Mouse (Mus musculus) embryonic facial prominence, embryonic 10.5 days (tissue): ENCODE results near the gene Nrarp. TPM values are rescaled to one million over a fixed set of nuclear protein-coding genes. Genes with fewer than 3 reads are reported as not detected.

Source experiments
- DNase-seq: peaks from one replicate; pipeline ENCODE4 v3.0.0-alpha.2; 2017; ENCODE audit warnings: low spot score
- H3K27ac ChIP-seq: fragments of 300-500 bp; sonication (generic); replicated peaks from 2 replicates; pipeline ENCODE4 v1.5.1; 2016; ENCODE audit warnings: mild to moderate bottlenecking
- H3K27me3 ChIP-seq: fragments of 300-500 bp; sonication (generic); replicated peaks from 2 replicates; pipeline ENCODE4 v1.6.1; 2016; ENCODE audit warnings: low read depth, mild to moderate bottlenecking; ENCODE audit not compliant: poor library complexity, severe bottlenecking
- H3K36me3 ChIP-seq: fragments of 300-500 bp; sonication (generic); replicated peaks from 2 replicates; pipeline ENCODE4 v1.6.1; 2016; ENCODE audit warnings: mild to moderate bottlenecking, moderate library complexity
- H3K4me1 ChIP-seq: fragments of 300-500 bp; sonication (generic); 2 replicates; pipeline ENCODE4 v1.6.1; 2016
- H3K4me3 ChIP-seq: fragments of 300-500 bp; sonication (generic); 2 replicates; pipeline ENCODE4 v1.5.1; 2016; ENCODE audit warnings: mild to moderate bottlenecking, moderate library complexity
- H3K9me3 ChIP-seq: fragments of 300-500 bp; sonication (generic); 2 replicates; pipeline ENCODE4 v1.6.1; 2016; ENCODE audit warnings: mild to moderate bottlenecking
- WGBS: fragments of 180-500 bp; shearing (Covaris S2); methylation state at CpG from one replicate; pipeline ENCODE4 v1.1.7; 2016; 5-methylcytosine and 5-hydroxymethylcytosine counted together
- polyA plus RNA-seq: library from polyadenylated mRNA; unstranded; fragments of >200 nt; fragmentation: Nextera tagmentation; extraction: Ambion mirVana; gene quantifications from 2 replicates; pipeline ENCODE4 v1.2.1, GENCODE M21; 2016

Nrarp gene
- polyA plus RNA-seq, 1 experiment from 2014 or later: 19.8 TPM

DNA sequence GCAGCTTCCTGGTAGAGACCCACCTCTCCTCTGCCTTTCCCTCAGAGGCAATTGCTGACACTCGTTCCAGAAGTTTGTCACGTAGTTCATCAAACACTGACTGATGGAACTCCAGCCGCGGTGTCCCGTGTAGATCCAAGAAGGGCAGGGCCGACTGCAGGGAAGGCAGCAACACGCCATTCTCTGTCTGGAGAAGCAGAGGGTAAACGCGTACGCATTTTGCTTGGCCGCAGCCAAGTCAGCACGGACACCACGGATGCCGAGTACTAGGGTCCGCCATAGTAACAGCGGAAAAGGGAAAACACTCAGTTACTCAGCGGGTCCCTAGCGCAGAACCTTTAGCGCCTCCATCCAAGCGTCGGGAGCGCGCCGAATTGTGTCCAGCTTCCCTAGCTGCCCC, 30.1 kb downstream of the Nrarp start:
- Histone ChIP-seq H3K36me3 (peaks cover 40% of the 10 kb centered on the region), H3K4me3 (peak overlapping the region; percentile 96), H3K27ac (peak overlapping the region; percentile 98), H3K4me1 (peaks cover 19% of the 10 kb centered on the region), H3K9me3 (no peaks in the 10 kb centered on the region), H3K27me3 (peaks cover 25% of the 10 kb centered on the region)
- no peak for DNase-seq
- under 1% methylated on average over 24 of the region's 24 CpGs for WGBS

DNA sequence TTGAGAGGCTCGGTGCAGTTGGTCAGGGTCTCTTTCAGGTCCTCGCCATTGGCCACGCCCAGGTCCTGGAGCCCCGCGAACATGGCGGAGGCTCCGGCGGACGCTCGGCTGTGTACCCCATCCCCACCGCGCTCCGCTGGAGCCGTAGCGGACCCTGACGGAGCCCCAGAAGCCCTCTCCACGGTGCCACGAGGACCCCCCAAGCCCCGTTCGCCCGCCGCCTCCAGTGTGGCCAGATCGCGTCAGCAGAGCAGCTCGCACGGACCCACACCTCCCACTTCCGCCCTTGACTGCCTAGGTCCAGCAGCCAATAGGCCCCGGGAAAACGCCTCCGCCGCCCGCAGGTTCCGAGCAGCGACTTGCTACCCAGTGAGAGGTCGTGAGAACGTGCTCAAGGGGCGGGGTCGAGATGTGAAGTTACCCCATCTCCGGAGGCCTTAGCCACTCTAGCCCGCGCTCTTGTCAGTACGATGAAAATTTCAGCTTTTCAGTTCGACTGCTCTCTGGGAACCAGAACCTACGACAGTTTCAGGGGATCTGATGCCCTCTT, 30.6 kb downstream of the Nrarp start, which contains the start of gene Nelfb:
Gene Nelfb, minus strand, starts transcription at position 369 of the 550 bp plus-strand sequence.
- WGBS: under 1% methylated on average over 44 of the region's 44 CpGs
- peak within 1 kb of the TSS; percentile 98 for H3K27ac ChIP-seq
- no peaks in the 10 kb centered on the region for H3K9me3 ChIP-seq
- peak within 1 kb of the TSS; percentile 96 for H3K4me3 ChIP-seq
- H3K27me3 ChIP-seq: peaks cover 25% of the 10 kb centered on the region
- peaks cover 19% of the 10 kb centered on the region for H3K4me1 ChIP-seq
- DNase-seq: peak; percentile 95
- H3K36me3 ChIP-seq: peaks cover 35% of the 10 kb centered on the region

DNA sequence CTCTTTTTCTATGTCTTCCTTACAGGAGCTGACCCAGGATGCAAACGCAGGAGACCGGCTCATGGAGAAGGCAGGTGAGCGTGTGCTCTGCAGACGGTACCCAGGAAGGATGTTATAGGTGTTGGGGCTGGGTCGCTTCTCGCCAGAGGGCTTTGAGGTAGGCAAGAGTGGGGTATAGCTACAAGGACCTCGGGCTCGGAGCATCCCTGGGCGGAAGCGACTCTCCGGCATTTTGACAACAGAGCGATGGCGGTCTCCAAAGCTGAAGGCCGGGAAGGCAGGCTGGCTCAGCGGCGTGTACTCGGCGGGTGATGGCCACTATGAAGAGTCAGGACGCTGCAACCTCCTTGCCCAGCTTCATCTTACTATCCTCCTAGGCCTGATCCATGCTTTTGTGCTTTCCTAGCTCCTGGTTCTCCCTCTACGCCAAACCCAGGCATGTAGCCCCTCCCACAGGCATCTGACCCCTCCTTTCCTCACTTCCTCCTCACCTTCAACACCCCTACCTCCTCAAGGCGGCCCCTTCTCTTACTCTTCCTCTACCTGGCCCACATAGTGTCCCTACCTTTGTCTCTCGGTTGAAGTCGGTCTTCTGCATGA, 32.8 kb downstream of the Nrarp start:
- H3K4me3 ChIP-seq: no peak overlapping the region

DNA sequence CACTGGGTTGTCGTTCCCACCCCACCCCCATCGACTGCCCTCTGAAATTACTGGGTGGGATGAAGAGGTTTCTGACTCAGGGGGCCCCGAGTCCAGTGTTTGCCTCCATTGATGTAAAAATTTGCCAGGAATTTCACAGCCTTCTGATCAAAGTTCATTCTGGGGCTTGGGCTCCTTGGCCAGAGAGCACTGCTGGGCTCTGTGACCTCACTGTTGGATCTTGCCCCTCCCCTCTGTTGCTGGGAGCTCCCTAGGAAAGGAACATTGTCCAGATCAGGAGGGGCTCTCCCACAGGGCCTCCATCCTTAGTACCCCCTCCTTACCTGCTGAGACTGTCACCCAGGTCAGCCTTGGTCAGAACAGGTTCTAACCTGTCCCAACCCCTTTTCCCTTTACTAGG, 33.9 kb downstream of the Nrarp start, which contains the start of gene Stpg3:
Gene Stpg3, minus strand, starts transcription at position 194 of the 400 bp plus-strand sequence.
- H3K36me3 ChIP-seq: peaks cover 5% of the 10 kb centered on the region; the same call in 1 of the 2 replicates
- H3K4me3 ChIP-seq: no peak within 1 kb of the TSS
- WGBS: 70% methylated on average over 3 of the region's 3 CpGs
- peaks cover 25% of the 10 kb centered on the region for H3K27me3 ChIP-seq
- H3K4me1 ChIP-seq: peaks cover 19% of the 10 kb centered on the region
- DNase-seq: no peak
- H3K27ac ChIP-seq: no peak within 1 kb of the TSS
- H3K9me3 ChIP-seq: no peaks in the 10 kb centered on the region

More for the DNA sequence above, 32.8 kb downstream of the Nrarp start:
- Histone ChIP-seq H3K27ac (no peak overlapping the region), H3K4me1 (peaks cover 19% of the 10 kb centered on the region), H3K36me3 (peaks cover 13% of the 10 kb centered on the region), H3K9me3 (no peaks in the 10 kb centered on the region), H3K27me3 (peaks cover 25% of the 10 kb centered on the region)
- WGBS: 67% methylated on average over 23 of the region's 23 CpGs
- DNase-seq: no peak

DNA sequence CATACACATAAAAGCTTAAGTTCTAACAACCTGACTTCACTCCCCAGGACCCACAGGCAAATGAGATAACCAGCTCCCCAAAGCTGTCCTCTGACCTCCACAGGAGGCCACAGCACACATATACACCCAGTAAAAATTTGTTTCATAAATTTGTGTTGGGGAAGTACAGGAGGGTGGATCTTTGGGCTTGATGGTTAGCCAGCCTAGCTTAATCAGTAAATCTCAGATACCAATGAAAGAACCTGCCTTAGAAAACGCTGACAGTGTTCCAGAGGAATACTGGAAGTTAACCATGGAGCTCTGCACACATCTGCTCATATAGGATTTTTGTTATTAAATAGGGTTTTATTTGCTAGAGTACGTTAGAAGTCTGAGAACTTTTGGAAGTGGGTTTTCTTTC, 37.1 kb downstream of the Nrarp start:
- H3K27me3 ChIP-seq: peaks cover 18% of the 10 kb centered on the region
- H3K4me1 ChIP-seq: no peaks in the 10 kb centered on the region
- no peaks in the 10 kb centered on the region for H3K9me3 ChIP-seq
- H3K27ac ChIP-seq: no peak overlapping the region
- H3K36me3 ChIP-seq: peaks cover 14% of the 10 kb centered on the region
- no peak for DNase-seq
- H3K4me3 ChIP-seq: no peak overlapping the region
- 63% methylated on average over 2 of the region's 2 CpGs for WGBS

DNA sequence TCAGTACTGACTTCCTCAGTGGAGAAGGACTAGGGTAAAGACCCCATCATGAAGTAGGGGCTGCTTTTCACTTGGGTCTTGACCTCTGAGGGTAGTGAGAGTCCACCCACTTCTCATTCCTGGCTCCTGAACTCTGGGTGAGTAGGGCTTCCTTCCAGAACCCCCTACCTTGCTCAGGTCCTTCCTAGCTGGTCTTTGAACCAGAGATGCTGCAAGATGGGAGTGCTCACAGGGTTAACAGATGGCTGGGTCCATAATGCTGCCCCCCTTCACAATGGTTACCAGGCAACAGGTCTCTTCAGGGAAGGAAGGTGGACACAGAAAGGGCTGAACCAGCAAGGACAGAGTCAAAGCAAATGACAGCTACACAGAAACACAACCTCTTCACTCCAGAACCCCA, 37.9 kb downstream of the Nrarp start, which contains the start of gene Fam166a:
Gene Fam166a, plus strand, starts transcription at position 301 of the 400 bp plus-strand sequence.
- DNase-seq: no peak
- no peak within 1 kb of the TSS for H3K4me3 ChIP-seq
- peaks cover 5% of the 10 kb centered on the region for H3K4me1 ChIP-seq
- peaks cover 22% of the 10 kb centered on the region for H3K36me3 ChIP-seq
- peaks cover 10% of the 10 kb centered on the region; the same call in 1 of the 2 replicates for H3K27me3 ChIP-seq
- H3K9me3 ChIP-seq: no peaks in the 10 kb centered on the region
- no peak within 1 kb of the TSS for H3K27ac ChIP-seq

DNA sequence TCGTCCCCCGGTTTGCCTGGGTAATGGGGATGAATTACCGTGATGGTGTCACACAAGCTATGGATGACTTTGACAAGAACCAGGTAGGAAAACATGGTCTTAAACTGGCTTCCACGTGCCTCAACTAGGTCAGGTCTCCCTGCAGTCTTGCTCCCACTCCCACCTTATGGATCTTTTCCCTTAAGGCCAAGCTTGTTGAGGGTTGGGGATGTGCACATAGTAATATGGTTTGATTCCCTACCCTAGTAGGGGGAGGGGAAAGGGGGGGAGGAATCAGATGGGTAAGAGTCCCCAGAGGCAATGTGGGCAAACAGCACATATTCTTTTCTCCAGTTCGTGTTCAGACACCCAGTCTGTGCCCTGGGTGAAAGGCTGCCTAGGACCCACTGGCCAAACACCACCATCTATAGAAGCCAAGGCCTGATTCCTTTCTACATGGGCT, 40.8 kb downstream of the Nrarp start:
- WGBS: 70% methylated on average over 5 of the region's 5 CpGs
- H3K4me1 ChIP-seq: peaks cover 17% of the 10 kb centered on the region

DNA sequence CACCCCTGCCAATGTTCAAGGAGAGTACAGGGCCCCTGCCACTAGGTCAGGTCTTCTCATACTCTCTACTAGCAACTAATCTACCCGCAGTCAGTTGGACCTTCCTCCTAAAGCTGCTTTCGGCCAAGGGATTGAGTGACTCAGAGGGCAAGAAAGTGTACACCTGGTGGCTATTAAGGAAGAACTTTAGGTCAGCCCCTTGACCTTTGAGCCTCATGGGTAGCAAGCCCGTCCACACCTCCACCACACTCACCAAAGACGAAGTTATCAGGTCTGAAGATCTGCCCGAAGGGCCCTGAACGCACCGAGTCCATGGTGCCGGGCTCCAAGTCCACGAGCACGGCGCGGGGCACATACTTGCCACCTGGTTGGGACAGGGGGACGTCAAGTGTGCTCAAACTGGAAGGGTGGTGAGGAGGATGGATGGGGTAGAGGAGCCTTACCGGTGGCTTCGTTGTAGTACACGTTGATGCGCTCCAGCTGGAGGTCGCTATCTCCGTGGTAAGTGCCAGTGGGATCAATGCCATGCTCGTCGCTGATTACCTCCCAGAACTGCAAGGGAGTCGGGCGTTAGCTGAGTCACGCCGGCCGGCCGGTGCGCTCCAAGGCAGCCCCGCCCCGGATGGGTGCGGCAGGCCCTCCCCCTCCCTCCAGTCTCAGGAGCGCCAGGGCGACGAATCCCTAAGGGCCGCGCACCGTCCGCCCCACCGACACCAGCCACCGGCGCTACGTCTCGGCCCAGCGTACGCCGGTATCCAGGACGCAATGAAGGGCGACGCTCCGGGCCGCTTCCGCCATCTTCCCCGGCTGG, 43.3 kb downstream of the Nrarp start:
- no peaks in the 10 kb centered on the region for H3K9me3 ChIP-seq
- H3K4me1 ChIP-seq: peaks cover 26% of the 10 kb centered on the region
- H3K36me3 ChIP-seq: peaks cover 26% of the 10 kb centered on the region
- H3K27ac ChIP-seq: peak overlapping the region; percentile 93
- WGBS: 1% methylated on average over 53 of the region's 53 CpGs
- H3K4me3 ChIP-seq: peak overlapping the region; percentile 84
- no peaks in the 10 kb centered on the region for H3K27me3 ChIP-seq
- no peak for DNase-seq

More for the DNA sequence above, 40.8 kb downstream of the Nrarp start:
- Histone ChIP-seq H3K36me3 (peaks cover 26% of the 10 kb centered on the region), H3K27ac (no peak overlapping the region), H3K9me3 (no peaks in the 10 kb centered on the region), H3K27me3 (no peaks in the 10 kb centered on the region), H3K4me3 (no peak overlapping the region)
- DNase-seq: no peak

DNA sequence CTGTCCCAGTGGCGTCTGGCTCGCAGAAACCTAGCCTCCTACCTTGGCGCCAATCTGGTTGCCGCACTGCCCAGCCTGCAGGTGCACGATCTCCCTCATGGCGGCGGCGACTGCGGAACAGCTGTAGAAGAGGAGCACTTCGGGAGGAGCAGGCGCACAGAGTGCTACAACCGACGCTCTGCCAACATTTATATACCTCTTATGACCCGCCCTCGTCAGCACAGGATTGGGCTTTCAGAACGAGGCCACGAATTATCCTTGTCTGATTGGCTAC, 43.9 kb downstream of the Nrarp start, which contains the start of gene Tubb4b:
Gene Tubb4b, minus strand, starts transcription at position 211 of the 274 bp plus-strand sequence.
- under 1% methylated on average over 17 of the region's 17 CpGs for WGBS
- H3K9me3 ChIP-seq: no peaks in the 10 kb centered on the region

DNA sequence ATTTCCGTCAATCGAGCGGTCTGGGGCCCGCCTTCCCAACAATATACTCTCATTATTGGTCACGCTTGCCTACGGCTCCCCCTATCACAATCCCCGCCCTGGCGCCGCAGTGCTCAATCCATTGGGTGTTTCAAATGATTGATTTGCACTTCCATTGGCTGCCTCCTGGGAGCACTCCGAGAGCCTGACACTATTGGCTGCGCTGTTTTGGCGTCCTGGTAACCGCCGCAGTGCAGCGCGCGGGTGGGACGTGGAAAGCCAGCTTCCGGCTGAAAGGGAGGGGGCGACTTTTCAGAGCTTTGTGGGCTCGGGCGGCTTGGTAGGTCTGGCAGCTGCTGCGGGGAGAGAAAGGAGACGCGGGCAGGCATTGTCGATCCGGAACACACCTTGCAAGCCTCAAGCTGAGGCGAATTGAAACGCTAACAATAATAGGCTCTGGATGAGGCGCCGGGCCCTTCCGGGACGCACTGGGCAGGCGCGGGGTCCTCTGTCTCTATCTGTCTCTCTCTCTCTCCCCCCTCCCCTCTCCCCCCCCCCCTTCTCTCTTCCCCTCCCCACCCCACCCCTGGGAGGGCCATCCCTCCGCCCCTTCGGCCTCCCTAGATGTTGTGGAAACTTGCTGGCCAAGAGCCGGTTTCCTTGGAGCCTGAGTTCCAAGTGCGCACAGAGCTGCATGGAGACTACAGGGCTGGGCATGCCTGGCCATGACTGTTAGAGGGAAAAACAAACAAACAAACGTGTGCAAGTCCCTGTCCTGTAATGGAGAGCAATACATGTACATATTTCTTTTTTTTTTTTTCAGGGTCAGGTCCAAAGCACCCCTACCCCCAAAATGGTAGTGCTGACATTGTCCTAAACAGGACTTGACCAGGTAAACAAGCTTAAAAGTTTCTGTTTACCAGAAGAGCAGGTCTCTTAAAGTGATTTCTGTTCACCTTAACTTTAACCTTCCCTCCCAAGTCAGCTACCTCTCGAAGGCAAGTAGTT, 44.5 kb downstream of the Nrarp start:
- H3K4me1 ChIP-seq: peaks cover 29% of the 10 kb centered on the region
- WGBS: 2% methylated on average over 41 of the region's 41 CpGs

More for the DNA sequence above, 43.9 kb downstream of the Nrarp start, which contains the start of gene Tubb4b:
- Histone ChIP-seq H3K27ac (peak within 1 kb of the TSS; percentile 93), H3K4me1 (peaks cover 29% of the 10 kb centered on the region), H3K36me3 (peaks cover 26% of the 10 kb centered on the region), H3K4me3 (peak within 1 kb of the TSS; percentile 84), H3K27me3 (no peaks in the 10 kb centered on the region)
- DNase-seq: no peak

DNA sequence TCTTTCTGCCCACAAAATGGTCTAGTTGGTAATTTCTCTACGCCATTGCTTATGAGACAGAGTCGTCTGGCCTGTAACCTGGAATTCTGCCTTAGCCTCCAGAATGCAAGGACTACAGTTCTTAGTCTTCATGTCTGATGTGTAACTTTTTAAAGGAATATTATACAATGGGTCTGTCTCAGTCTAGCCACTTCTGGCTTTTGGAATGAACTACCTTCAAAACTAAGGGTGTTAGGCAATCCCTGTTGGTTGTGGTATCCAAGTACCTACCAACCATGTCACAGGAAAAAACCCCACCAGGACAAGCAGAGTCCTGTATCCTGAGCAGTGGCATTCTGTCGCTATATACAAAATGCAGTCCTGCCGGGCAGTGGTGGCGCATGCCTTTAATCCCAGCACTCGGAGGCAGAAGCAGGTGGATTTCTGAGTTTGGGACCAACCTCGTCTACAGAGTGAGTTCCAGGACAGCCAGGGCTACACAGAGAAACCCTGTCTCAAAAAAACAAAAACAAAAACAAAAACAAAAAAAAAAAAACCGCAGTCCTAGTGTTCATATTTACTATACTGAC, 45.3 kb downstream of the Nrarp start:
- 75% methylated on average over 8 of the region's 8 CpGs for WGBS
- H3K4me3 ChIP-seq: peak overlapping the region; percentile 84

More for the DNA sequence above, 44.5 kb downstream of the Nrarp start:
- Histone ChIP-seq H3K27me3 (peaks cover under 1% of the 10 kb centered on the region; the same call in 1 of the 2 replicates), H3K36me3 (peaks cover 26% of the 10 kb centered on the region), H3K9me3 (no peaks in the 10 kb centered on the region), H3K27ac (peak overlapping the region; percentile 91), H3K4me3 (peak overlapping the region; percentile 84)
- peak; percentile 98 for DNase-seq

More for the DNA sequence above, 45.3 kb downstream of the Nrarp start:
- Histone ChIP-seq H3K27ac (peak overlapping the region; percentile 91), H3K4me1 (peaks cover 29% of the 10 kb centered on the region), H3K36me3 (peaks cover 26% of the 10 kb centered on the region), H3K27me3 (peaks cover 8% of the 10 kb centered on the region), H3K9me3 (no peaks in the 10 kb centered on the region)
- DNase-seq: no peak
